Mouse (Mus musculus) left cerebral cortex, postnatal 25 days (tissue): ENCODE measurements around the gene Thsd7b. TPM values are rescaled to one million over a fixed set of nuclear protein-coding genes. Genes with fewer than 3 reads are reported as not detected.
"Not testable (repeated sequence)": the region's sequence is repeated elsewhere in the genome, so short reads cannot be mapped to it uniquely, and the experiment has no call there.

Source experiments
- DNase-seq, 2 experiments: peaks; one replicate each; pipeline ENCODE4 v3.0.0; 2022; ENCODE audit warnings: low spot score in 2 of 2, mixed read lengths in 1 of 2
- intact Hi-C: fragments of 180-260 bp; cut with DNase I; formaldehyde crosslinking; loops from one replicate; pipeline ENCODE4 v1.15.1; 2025
- total RNA-seq, 2 experiments: library from RNA; stranded (reverse); gene quantifications; 2 replicates each; pipeline ENCODE4 v1.2.3; 2021

Thsd7b gene
- total RNA-seq, 2 experiments from 2014 or later, result 7.9 to 9.4 TPM

GRCm38 (mm10) chr1:130222904-130223303 lies 949.8 kb downstream of the Thsd7b start:
- DNase-seq, result no peak

DNA sequence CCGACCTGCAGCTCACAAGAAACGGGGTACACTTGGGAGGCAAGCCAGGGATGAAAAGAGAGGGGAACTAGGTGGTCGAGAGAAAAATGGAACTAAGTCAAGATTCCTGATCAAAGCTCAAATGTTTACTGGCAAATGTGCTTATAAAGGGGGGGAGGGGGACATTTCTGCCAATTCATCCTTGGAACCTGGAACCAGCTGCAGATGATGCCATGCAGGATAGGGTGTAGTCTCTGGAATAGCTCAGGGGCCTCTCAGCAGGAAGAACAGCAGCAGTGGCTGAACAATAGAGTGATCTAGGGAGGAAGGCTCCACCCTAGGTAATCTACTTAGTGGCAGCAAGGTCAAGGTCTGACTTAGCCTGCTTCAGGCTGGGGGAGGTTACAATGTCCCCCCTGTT lies 972.5 kb downstream of the Thsd7b start:
- intact Hi-C loops, result no loop called here
- DNase-seq, result no peak

More at GRCm38 (mm10) chr1:130222904-130223303, 949.8 kb downstream of the Thsd7b start:
- intact Hi-C loops, result no loop called here

GRCm38 (mm10) chr1:130246264-130246663 lies 973.2 kb downstream of the Thsd7b start:
- DNase-seq, intact Hi-C loops: not testable (repeated sequence)

DNA sequence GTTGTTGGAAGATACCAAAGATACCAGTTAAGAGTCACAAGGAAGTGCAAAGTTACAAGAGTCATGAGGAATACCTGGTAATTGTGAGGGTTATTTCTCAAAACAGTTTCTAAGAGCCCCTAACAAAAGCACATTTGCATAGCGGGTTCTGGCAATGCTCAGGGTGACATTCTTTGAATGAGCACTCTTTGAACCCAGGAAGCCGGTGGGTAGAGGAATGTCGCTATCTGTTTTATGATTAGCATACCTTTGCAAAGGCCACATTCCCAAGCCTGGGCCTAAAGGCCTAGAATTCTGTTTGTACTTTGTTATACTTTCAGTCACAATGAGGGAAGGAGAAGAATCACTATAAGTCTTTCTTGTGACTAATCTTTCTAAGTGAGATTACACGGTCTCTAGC lies 973.8 kb downstream of the Thsd7b start:
- DNase-seq, intact Hi-C loops: not testable (repeated sequence)

GRCm38 (mm10) chr1:130262046-130262445 lies 988.9 kb downstream of the Thsd7b start:
- DNase-seq, result no peak
- intact Hi-C loops, result no loop called here
